Mouse (Mus musculus) heart, embryonic 12.5 days (tissue): ENCODE results near the gene Olfr1361. TPM values are rescaled to one million over a fixed set of nuclear protein-coding genes. Genes with fewer than 3 reads are reported as not detected.

Source experiments
- ATAC-seq: fragments of 200-750 bp; cut with Nextera tagmentation; 2 replicates; pipeline ENCODE4 v1.8.0; 2017; ENCODE audit warnings: moderate TSS enrichment, moderate library complexity; ENCODE audit not compliant: insufficient number of reproducible peaks, low FRiP score
- H3K27ac ChIP-seq: fragments of 300-500 bp; sonication (generic); 2 replicates; pipeline ENCODE4 v1.5.1; 2016; ENCODE audit warnings: mild to moderate bottlenecking, moderate library complexity; ENCODE audit not compliant: poor library complexity, severe bottlenecking
- H3K27me3 ChIP-seq: fragments of 300-500 bp; sonication (generic); replicated peaks from 2 replicates; pipeline ENCODE4 v1.6.1; 2016; ENCODE audit warnings: mild to moderate bottlenecking, moderate library complexity
- H3K36me3 ChIP-seq: fragments of 300-500 bp; sonication (generic); 2 replicates; pipeline ENCODE4 v1.6.1; 2016; ENCODE audit warnings: mild to moderate bottlenecking, moderate library complexity
- H3K4me1 ChIP-seq: fragments of 300-500 bp; sonication (generic); replicated peaks from 2 replicates; pipeline ENCODE4 v1.6.1; 2016; ENCODE audit warnings: mild to moderate bottlenecking
- H3K4me2 ChIP-seq: fragments of 300-500 bp; sonication (generic); 2 replicates; pipeline ENCODE4 v1.6.1; 2016; ENCODE audit warnings: mild to moderate bottlenecking, moderate library complexity
- H3K4me3 ChIP-seq: fragments of 300-500 bp; sonication (generic); 2 replicates; pipeline ENCODE4 v1.5.1; 2016; ENCODE audit warnings: mild to moderate bottlenecking
- H3K9ac ChIP-seq: fragments of 300-500 bp; sonication (generic); 2 replicates; pipeline ENCODE4 v1.6.1; 2016; ENCODE audit warnings: mild to moderate bottlenecking, moderate library complexity
- H3K9me3 ChIP-seq: fragments of 300-500 bp; sonication (generic); replicated peaks from 2 replicates; pipeline ENCODE4 v1.6.1; 2016; ENCODE audit warnings: mild to moderate bottlenecking, moderate library complexity
- WGBS: fragments of 180-500 bp; shearing (Covaris S2); methylation state at CpG from one replicate; pipeline ENCODE4 v1.1.7; 2016; 5-methylcytosine and 5-hydroxymethylcytosine counted together
- polyA plus RNA-seq: library from polyadenylated mRNA; unstranded; fragments of >200 nt; fragmentation: Nextera tagmentation; extraction: Ambion mirVana; gene quantifications from 2 replicates; pipeline ENCODE4 v1.2.1, GENCODE M21; 2016

The Olfr1361 gene
- not detected in 2 replicates for polyA plus RNA-seq

DNA sequence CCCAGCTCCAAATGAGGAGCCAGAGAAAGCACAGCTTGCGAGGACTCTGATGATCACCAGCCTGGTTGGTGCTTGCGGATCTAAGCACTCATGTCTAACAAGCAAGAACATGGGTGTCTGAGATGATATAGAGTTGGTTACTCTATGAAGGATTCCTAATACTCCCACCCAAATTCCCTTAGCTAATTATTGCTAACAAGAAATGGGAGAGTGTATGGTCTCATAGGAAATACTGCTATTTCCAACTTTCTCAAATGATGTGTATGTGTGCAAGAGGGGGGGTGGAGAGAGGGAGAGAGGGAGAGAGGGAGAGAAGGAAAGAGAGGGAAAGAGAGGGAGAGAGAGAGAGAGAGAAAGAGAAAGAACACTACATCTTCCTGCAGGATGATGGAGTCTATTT, at the start of gene Olfr1361:
Gene Olfr1361, minus strand, starts transcription at position 101 of the 400 bp plus-strand sequence.
- Histone ChIP-seq H3K4me1 (no peaks in the 10 kb centered on the region), H3K9me3 (no peaks in the 10 kb centered on the region; the same call in 1 of the 2 replicates), H3K9ac (no peak within 1 kb of the TSS), H3K27me3 (no peaks in the 10 kb centered on the region), H3K4me3 (no peak within 1 kb of the TSS), H3K4me2 (no peak within 1 kb of the TSS), H3K36me3 (no peaks in the 10 kb centered on the region), H3K27ac (no peak within 1 kb of the TSS)
- 74% methylated on average over 2 of the region's 2 CpGs for WGBS
- no peak for ATAC-seq

DNA sequence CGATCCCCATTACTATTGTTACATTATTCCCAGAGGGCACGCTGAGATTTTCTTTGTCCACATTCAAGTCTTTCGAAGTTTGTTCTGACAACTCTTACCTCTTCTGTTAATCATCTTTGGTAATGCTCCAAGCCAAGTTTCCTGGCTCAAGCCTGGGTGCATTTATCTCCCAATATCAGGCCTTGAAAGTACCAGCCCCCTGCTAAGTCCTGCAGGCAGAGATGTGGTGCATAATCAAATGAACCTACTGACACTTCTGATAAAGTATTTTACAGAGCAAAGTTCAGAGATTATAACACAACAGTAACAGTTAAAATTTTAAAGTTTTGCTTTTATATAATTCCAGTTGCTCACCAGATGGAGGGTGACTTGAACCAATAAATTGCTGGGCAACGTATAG, 48.5 kb upstream of the Olfr1361 start:
- H3K36me3 ChIP-seq, result no peaks in the 10 kb centered on the region
- peaks cover 8% of the 10 kb centered on the region for H3K4me1 ChIP-seq
- 31% methylated on average over 4 of the region's 4 CpGs for WGBS
- H3K9ac ChIP-seq, result peak overlapping the region; percentile 74; the same call in 1 of the 2 replicates
- H3K27me3 ChIP-seq, result no peaks in the 10 kb centered on the region
- no peak for ATAC-seq
- peak overlapping the region; percentile 58 for H3K4me3 ChIP-seq
- no peak overlapping the region for H3K27ac ChIP-seq
- H3K4me2 ChIP-seq, result peak overlapping the region; percentile 80
- H3K9me3 ChIP-seq, result no peaks in the 10 kb centered on the region

DNA sequence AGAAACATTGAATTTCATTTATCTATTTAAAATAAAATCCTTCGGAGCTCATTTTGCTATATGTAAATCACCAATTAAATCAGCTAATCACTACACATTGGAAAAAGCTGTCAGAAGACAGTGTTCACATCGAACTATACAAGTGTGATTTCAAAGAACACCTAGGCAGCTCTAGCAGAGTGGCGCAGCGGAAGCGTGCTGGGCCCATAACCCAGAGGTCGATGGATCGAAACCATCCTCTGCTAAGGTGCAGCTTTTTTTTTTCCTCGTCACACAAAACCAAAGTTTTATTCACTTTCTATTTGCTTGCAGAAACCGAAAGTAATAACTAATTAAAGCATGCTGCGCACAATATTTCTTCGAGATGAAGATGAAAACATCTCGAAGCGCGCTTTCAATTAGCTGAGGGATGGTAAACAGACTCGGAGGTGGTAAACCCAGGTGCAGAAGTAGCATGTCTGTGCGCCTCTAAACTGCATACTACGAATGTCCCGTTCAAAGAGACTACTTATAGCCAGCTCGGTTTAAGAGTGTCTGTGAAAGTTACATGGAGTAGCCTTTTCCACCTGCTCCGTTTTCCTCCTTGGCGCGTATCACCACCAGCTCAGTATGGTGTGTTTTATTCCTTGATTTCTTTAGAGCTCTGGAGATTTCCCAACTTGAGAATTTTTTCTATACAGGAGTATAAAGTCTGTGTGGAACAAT, 47.8 kb upstream of the Olfr1361 start:
- 3% methylated on average over 22 of the region's 22 CpGs for WGBS
- peak; percentile 80 for ATAC-seq
- H3K27me3 ChIP-seq, result no peaks in the 10 kb centered on the region
- H3K36me3 ChIP-seq, result no peaks in the 10 kb centered on the region
- peak overlapping the region; percentile 58 for H3K4me3 ChIP-seq
- H3K4me1 ChIP-seq, result peaks cover 8% of the 10 kb centered on the region
- peak overlapping the region; percentile 80 for H3K4me2 ChIP-seq
- H3K9ac ChIP-seq, result peak overlapping the region; percentile 74
- H3K27ac ChIP-seq, result no peak overlapping the region
- H3K9me3 ChIP-seq, result no peaks in the 10 kb centered on the region

DNA sequence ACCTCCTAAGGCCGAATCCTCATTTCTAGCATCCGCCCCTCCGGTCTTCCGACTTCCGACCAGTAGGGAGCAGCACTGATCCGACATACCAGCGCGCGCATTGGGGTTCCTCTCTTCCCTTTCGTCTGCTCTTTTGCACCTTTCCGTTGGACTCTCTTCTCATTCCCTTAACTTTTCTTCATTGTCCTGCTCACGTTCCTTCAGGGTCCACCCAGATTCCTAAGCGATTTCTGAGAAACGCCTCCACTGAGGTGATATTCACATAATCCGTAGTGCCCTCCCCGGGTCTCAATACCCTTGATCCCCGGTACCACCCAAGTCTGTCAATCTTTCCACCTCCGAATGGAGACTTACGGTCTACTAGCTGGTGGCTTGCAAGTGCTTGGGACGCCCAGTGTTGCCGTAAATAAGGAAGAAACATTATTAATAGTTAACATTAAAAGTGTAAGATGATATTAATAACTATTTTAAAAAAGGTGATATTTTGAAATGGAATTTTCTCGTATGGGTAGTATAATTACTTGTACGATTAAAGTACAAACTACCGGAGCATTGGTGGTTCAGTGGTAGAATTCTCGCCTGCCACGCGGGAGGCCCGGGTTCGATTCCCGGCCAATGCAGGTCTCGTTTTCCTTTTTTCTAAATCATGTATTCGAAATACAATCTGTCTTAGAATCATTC, 47.0 kb upstream of the Olfr1361 start:
- H3K36me3 ChIP-seq, result no peaks in the 10 kb centered on the region
- peak overlapping the region; percentile 50 for H3K4me2 ChIP-seq
- peak overlapping the region; percentile 76 for H3K4me3 ChIP-seq
- H3K9ac ChIP-seq, result peak overlapping the region; percentile 65
- WGBS, result under 1% methylated on average over 32 of the region's 32 CpGs
- no peaks in the 10 kb centered on the region for H3K27me3 ChIP-seq
- no peaks in the 10 kb centered on the region for H3K9me3 ChIP-seq
- H3K4me1 ChIP-seq, result peaks cover 3% of the 10 kb centered on the region
- H3K27ac ChIP-seq, result peak overlapping the region; percentile 81
- ATAC-seq, result peak; percentile 78

DNA sequence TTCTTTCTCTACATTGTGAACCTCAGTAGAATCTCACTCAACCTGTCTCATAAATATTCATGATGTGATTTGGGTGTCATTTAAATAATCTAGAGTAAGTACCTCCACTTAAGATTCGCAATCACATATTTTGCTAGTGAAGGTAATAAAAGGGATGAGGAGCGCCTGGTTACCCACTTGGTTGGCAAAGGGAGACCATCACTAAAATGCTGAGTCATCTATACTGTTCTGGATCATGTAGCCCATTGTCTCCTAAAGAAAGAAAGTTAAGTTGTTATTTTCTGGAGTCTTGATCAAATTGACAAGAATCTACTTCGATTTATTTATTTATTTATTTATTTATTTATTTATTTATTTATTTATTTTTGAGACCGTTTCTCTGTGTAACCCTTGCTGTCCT, 43.5 kb upstream of the Olfr1361 start:
- Histone ChIP-seq H3K9ac (no peak overlapping the region), H3K4me1 (no peaks in the 10 kb centered on the region; the same call in 1 of the 2 replicates), H3K27ac (no peak overlapping the region), H3K4me3 (no peak overlapping the region), H3K27me3 (no peaks in the 10 kb centered on the region), H3K9me3 (no peaks in the 10 kb centered on the region), H3K36me3 (no peaks in the 10 kb centered on the region), H3K4me2 (no peak overlapping the region)
- no peak for ATAC-seq
- WGBS, result 66% methylated on average over 4 of the region's 4 CpGs

DNA sequence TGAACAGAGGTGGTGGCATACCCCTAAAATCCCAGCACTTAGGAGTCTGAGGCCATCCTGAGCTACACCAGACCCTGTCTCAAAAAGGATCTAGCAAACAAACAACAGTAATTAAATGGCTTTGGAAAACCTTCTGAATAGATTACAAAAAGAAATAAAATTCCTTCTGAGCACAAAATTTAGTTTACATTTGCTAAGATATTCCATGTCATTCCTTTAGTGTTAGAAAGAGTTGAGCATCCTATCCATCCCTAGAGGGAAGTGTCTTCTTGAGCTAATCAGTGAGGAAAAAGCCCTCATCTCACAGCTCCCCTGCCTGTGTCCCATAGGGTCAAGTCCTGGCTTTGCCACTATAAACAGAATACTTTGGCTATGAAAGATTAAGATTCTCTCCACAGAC, 34.6 kb upstream of the Olfr1361 start, which contains the start of gene Olfr1359:
Gene Olfr1359, plus strand, starts transcription at position 301 of the 400 bp plus-strand sequence.
- no peaks in the 10 kb centered on the region for H3K4me1 ChIP-seq
- no peaks in the 10 kb centered on the region for H3K9me3 ChIP-seq
- H3K27me3 ChIP-seq, result no peaks in the 10 kb centered on the region
- no peak within 1 kb of the TSS for H3K27ac ChIP-seq
- no peak for ATAC-seq
- no peak within 1 kb of the TSS for H3K4me3 ChIP-seq
- no peak within 1 kb of the TSS for H3K4me2 ChIP-seq
- H3K36me3 ChIP-seq, result no peaks in the 10 kb centered on the region
- no peak within 1 kb of the TSS for H3K9ac ChIP-seq

DNA sequence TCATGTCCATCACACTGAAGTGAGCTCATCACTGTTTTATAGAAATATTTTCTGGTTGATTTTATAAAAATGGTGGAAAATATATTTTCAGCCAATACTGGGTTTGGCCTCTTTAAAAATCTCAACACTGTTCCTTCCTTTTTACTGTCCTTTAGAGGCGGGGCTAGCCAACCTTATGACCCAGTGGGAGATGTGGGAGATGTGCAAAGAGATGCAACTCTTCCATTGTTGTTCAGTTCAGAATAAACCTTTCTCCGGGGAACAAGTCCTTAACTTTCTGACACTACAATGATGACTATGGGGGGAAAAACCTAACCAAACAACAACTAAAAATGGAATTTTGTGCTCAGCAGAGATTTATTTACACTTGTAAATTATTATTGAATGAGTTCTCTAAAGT, 14.1 kb upstream of the Olfr1361 start, which contains the start of gene Olfr1360:
Gene Olfr1360, minus strand, starts transcription at position 101 of the 400 bp plus-strand sequence.
- Histone ChIP-seq H3K27ac (no peak within 1 kb of the TSS), H3K4me3 (no peak within 1 kb of the TSS), H3K4me2 (no peak within 1 kb of the TSS), H3K36me3 (no peaks in the 10 kb centered on the region), H3K4me1 (no peaks in the 10 kb centered on the region), H3K9ac (no peak within 1 kb of the TSS), H3K9me3 (no peaks in the 10 kb centered on the region), H3K27me3 (no peaks in the 10 kb centered on the region)
- no peak for ATAC-seq
- 78% methylated on average over 2 of the region's 2 CpGs for WGBS

DNA sequence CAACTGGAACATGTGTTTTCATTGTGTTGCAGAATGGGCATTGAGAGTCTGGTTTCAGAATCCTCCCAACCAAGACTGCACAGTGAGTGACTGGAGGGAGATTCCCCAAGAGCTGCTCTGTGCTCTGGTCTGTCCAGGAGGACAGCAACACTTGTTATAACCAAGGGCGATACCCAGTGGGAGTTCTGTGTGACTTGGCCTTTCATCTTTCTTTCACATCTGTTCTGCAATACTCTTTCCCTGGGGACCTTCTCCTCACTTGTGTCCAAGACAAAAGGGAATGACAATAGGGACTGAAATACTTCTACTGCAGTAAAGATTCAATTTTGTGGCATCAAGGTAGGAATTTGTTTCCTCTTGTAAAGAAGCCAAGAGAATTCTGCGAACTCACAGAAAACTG, 20.8 kb downstream of the Olfr1361 start, which contains the start of gene Olfr11:
Gene Olfr11, minus strand, starts transcription at position 101 of the 400 bp plus-strand sequence.
- no peak within 1 kb of the TSS for H3K4me2 ChIP-seq
- ATAC-seq, result no peak
- no peaks in the 10 kb centered on the region for H3K27me3 ChIP-seq
- no peaks in the 10 kb centered on the region for H3K9me3 ChIP-seq
- 78% methylated on average over 2 of the region's 2 CpGs for WGBS
- H3K9ac ChIP-seq, result no peak within 1 kb of the TSS
- no peaks in the 10 kb centered on the region for H3K36me3 ChIP-seq
- no peak within 1 kb of the TSS for H3K4me3 ChIP-seq
- H3K27ac ChIP-seq, result no peak within 1 kb of the TSS
- no peaks in the 10 kb centered on the region for H3K4me1 ChIP-seq

DNA sequence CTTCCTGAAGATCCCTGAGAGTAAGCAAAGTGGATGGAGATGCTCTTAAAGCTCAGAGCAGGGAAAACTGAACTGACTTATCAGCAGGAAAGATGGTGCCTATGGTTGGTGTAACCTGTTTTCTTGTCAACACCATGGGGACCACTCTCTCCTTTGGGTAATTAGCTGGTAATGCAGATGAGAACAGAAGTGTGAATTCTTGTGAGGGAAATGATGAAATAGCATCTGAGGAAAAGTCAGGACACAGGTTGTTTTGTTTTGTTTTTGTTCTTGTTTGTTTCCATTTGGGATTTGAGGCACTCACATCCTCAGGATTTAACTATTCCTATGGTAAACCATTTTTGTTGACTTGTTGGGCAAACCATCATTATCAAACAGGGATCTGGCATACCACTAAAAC, 49.3 kb downstream of the Olfr1361 start, which contains the start of gene Olfr1362:
Gene Olfr1362, minus strand, starts transcription at position 101 of the 400 bp plus-strand sequence.
- Histone ChIP-seq H3K4me1 (no peaks in the 10 kb centered on the region), H3K27me3 (no peaks in the 10 kb centered on the region), H3K27ac (no peak within 1 kb of the TSS), H3K36me3 (no peaks in the 10 kb centered on the region), H3K4me2 (no peak within 1 kb of the TSS), H3K9me3 (no peaks in the 10 kb centered on the region), H3K9ac (no peak within 1 kb of the TSS), H3K4me3 (no peak within 1 kb of the TSS)
- ATAC-seq, result no peak
